Mouse (Mus musculus) cerebral cortex, adult 2 months (tissue): ENCODE data around the gene Nucb2.

Source experiments
- WGBS: fragments of 180-500 bp; shearing (Covaris S2); methylation state at CpG from one replicate; pipeline ENCODE4 v1.1.7; 2018; 5-methylcytosine and 5-hydroxymethylcytosine counted together

Nucb2 gene

DNA sequence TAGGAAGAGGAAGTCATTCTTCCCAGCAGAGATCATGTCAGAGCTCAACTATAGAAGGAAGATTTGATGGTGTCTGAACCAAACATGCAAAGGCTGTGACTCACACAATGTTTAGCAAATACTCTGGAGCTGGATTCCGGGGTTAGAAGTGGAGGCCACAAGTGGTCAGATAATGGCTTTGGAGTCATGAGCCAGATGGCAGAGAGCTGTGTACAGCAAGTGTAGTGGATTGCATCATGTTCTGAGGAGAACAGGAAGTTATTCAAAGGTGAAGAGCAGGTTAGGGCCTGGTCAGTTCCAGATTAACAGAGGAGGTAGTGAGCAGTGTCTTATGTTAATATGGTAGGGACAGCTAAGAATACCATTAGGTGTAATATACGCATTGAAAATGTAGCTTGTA, 20.4 kb downstream of the Nucb2 start:
- WGBS = 94% methylated on average over 2 of the region's 2 CpGs

DNA sequence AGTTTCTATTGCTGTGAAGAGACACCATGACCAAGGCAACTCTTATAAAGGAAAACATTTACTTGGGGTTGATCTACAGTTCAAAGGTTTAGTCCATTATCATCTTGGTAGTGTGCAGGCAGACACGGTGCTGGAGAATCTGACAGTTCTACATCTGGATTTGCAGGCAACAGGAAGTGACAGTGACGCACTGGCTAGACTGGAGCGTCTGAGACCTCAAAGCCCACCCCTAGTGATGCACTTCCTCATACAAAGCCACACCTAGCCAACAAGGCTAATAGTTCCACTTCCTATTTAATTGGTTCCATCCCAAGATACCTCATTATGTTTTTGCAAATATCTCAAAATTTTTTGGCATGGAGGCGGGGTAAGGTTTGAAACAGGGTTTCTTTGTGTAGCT, 25.6 kb downstream of the Nucb2 start:
- WGBS = 77% methylated on average over 4 of the region's 4 CpGs

DNA sequence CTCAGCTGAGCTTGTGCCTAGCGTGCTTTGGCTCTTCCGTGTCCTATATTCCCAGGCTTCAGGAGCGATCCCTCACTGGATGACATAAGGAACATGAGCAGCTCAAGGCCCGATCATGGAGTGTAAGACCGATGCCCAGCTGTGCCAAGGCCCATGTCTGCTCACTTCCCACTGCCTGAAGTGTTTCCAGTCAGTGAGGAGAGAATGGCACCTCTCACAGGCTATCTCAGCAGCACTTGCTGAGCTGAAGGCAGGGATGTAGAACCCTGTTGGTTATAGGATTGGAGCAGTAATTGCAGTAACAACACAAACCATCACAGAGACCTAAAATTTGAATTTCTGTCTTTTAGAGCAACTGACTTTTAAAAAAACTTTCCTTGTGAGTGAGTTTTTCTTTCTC, 26.3 kb downstream of the Nucb2 start:
- 95% methylated on average over 5 of the region's 5 CpGs for WGBS

DNA sequence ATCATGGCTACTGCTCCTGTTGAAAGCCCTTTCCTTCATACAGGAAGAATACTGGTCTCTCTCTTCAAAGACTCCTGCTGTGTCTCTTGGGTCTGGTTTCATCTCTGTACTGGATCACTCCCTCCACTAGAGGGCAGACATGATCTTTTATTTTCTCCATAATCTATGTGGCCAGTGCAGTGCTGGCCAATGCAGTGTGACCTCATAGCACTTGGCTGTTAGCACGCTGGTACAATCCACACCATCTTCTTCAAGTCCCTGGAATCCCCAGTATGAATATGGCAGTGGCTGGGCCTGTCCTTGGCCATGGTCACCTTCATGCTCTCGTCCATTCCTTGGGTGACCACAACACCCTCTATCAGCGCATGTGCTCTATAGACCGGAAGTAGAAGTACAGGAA, 27.1 kb downstream of the Nucb2 start:
- 73% methylated on average over 4 of the region's 4 CpGs for WGBS
